Mouse (Mus musculus): ENCODE results near the gene Optc. TPM values are rescaled to one million over a fixed set of nuclear protein-coding genes. Genes with fewer than 3 reads are reported as not detected.

The Optc gene
- polyA plus RNA-seq, 1 experiment from 2014 or later, result 0.39 TPM

DNA sequence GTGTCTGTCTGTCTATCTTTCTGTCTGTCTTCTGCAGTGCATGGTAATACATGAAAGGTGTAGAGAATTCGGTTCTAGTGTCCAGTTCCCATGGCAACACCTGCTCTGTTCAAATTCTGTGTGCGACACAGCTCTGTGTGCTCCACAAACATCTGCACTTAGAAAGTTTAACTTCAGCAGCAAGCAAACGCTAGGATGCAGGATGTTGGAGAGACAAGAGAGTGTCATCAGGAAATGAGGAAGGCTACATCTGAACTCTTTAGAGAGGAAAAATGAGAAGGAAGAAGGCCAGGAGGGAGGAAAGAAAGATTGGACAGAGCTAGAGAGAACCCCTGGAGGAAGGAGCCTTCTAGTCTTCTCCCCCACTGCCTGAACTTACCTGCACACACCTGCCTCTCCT is 13.1 kb upstream of the Optc start:
- Histone ChIP-seq H3K27ac (no peak overlapping the region), H3K9me3 (replicated peaks; ENCODE audit: low read length) (no peaks in the 10 kb centered on the region), H3K27me3 (ENCODE audit: insufficient read depth, low read length) (no peaks in the 10 kb centered on the region), H3K36me3 (ENCODE audit: insufficient read depth, low read length) (no peaks in the 10 kb centered on the region), H3K4me1 (replicated peaks; ENCODE audit: insufficient read depth, low read length) (peaks cover 13% of the 10 kb centered on the region; the same call in 1 of the 2 replicates), H3K4me2 (ENCODE audit: low read length) (no peak overlapping the region), H3K9ac (ENCODE audit: low read depth, low read length) (no peak overlapping the region), H3K4me3 (replicated peaks; ENCODE audit: low read depth, low read length) (no peak overlapping the region)
- TF ChIP-seq CTCF (IDR thresholded peaks at IDR 0.05; ENCODE audit: low read depth), result no peak
- DNase-seq (ENCODE audit: low spot score) (no peak), ATAC-seq (replicated peaks; ENCODE audit: low FRiP score, low read depth) (no peak)
- WGBS, result 42% methylated on average over 3 of the region's 3 CpGs

DNA sequence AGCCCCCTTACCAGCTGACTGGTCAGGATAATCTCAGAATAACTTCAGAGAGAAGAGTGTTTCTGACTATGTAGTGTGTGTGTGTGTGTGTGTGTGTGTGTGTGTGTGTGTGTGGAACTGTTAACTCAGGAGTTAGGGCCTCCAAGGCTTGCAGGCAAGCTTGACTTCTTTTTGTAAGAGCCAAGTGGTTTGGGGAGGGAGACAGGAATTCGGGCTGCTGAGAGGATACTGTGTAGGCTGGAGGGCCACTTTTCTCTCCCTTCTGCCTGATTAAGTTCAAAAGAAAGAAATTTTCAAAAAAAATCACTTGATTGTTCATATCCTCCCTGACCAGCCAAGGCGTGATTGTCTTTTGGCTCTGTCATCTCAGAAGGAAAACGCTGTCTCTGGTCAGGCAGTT is 12.6 kb upstream of the Optc start:
- TF ChIP-seq CTCF (IDR thresholded peaks at IDR 0.05; ENCODE audit: low read depth), result no peak
- 61% methylated on average over 3 of the region's 3 CpGs for whole genome bisulfite sequencing
- DNase-seq (ENCODE audit: low spot score) (no peak), ATAC-seq (replicated peaks; ENCODE audit: low FRiP score, low read depth) (no peak)
- Histone ChIP-seq H3K36me3 (ENCODE audit: insufficient read depth, low read length) (no peaks in the 10 kb centered on the region), H3K4me2 (ENCODE audit: low read length) (no peak overlapping the region), H3K27ac (no peak overlapping the region), H3K27me3 (ENCODE audit: insufficient read depth, low read length) (no peaks in the 10 kb centered on the region), H3K4me1 (replicated peaks; ENCODE audit: insufficient read depth, low read length) (peaks cover 13% of the 10 kb centered on the region; the same call in 1 of the 2 replicates), H3K9ac (ENCODE audit: low read depth, low read length) (no peak overlapping the region), H3K9me3 (replicated peaks; ENCODE audit: low read length) (no peaks in the 10 kb centered on the region), H3K4me3 (replicated peaks; ENCODE audit: low read depth, low read length) (no peak overlapping the region)

DNA sequence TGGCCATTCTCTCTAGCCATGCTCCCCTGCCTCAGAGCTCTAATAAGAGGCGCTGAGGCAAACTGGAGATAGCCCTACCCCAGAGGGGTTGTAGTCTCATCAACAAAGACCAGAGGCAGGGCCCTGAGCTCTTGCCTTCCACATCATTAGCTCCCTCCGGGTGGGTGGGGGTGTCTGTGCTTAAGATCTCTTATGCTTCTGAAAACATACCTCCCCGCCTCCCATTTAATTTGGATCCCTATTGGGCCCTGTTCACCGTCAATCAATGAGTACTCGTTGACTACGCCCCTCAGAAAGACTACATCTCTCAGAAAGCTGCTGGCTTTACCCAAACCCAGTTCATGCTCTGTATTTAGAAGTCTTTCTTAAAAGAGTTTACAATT is 10.3 kb upstream of the Optc start:
- DNase-seq (ENCODE audit: low spot score), result no peak
- H3K4me3 ChIP-seq (replicated peaks; ENCODE audit: low read depth, low read length), result no peak overlapping the region
- peak overlapping the region; percentile 13; the same call in 1 of the 2 replicates for H3K4me2 ChIP-seq (ENCODE audit: low read length)
- H3K9me3 ChIP-seq (replicated peaks; ENCODE audit: low read length), result no peaks in the 10 kb centered on the region
- 69% methylated on average over 6 of the region's 6 CpGs for whole genome bisulfite sequencing
- H3K27me3 ChIP-seq (ENCODE audit: insufficient read depth, low read length), result no peaks in the 10 kb centered on the region
- no peak overlapping the region for H3K27ac ChIP-seq
- no peak for TF ChIP-seq CTCF (IDR thresholded peaks at IDR 0.05; ENCODE audit: low read depth)
- H3K36me3 ChIP-seq (ENCODE audit: insufficient read depth, low read length), result no peaks in the 10 kb centered on the region
- ATAC-seq (replicated peaks; ENCODE audit: low FRiP score, low read depth), result no peak
- peaks cover 13% of the 10 kb centered on the region; the same call in 1 of the 2 replicates for H3K4me1 ChIP-seq (replicated peaks; ENCODE audit: insufficient read depth, low read length)
- no peak overlapping the region for H3K9ac ChIP-seq (ENCODE audit: low read depth, low read length)

DNA sequence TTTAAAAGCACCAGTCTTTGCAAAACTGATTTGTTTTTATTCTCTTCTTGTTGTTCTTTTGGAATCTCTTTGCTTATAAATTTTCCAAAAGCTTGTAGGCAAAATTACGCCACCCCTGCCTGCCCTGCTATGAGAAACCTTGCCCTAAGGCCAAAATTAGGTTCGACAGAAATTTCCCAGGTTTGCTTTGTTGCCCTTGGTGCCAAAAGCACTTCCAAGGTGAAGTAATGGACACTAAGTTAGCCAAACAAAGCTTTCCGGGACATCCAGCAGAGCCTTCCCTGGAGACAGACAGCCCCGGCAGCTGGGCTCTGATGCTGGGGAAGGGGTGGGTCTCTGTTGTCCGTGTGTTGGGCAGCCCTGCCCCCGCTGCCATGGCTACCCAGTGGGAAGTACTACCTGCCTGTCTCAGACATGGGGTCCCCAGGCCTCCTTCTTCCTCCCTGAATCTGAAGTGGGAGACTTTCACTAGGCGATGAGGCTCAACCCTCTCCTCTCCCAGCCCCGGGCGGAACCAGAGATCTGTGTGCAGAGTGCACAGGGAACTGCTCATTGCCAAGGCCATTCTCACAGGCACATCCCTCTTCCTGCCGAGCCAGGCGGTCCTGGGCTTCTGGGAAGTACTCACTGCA is 9.8 kb upstream of the Optc start:
- Histone ChIP-seq H3K9ac (ENCODE audit: low read depth, low read length) (no peak overlapping the region), H3K36me3 (ENCODE audit: insufficient read depth, low read length) (no peaks in the 10 kb centered on the region), H3K4me1 (replicated peaks; ENCODE audit: insufficient read depth, low read length) (peaks cover 13% of the 10 kb centered on the region; the same call in 1 of the 2 replicates), H3K9me3 (replicated peaks; ENCODE audit: low read length) (no peaks in the 10 kb centered on the region), H3K27me3 (ENCODE audit: insufficient read depth, low read length) (no peaks in the 10 kb centered on the region), H3K27ac (no peak overlapping the region), H3K4me2 (ENCODE audit: low read length) (peak overlapping the region; percentile 13; the same call in 1 of the 2 replicates), H3K4me3 (replicated peaks; ENCODE audit: low read depth, low read length) (no peak overlapping the region)
- no peak for TF ChIP-seq CTCF (IDR thresholded peaks at IDR 0.05; ENCODE audit: low read depth)
- WGBS, result 32% methylated on average over 11 of the region's 11 CpGs
- DNase-seq (ENCODE audit: low spot score) (no peak), ATAC-seq (replicated peaks; ENCODE audit: low FRiP score, low read depth) (no peak)

DNA sequence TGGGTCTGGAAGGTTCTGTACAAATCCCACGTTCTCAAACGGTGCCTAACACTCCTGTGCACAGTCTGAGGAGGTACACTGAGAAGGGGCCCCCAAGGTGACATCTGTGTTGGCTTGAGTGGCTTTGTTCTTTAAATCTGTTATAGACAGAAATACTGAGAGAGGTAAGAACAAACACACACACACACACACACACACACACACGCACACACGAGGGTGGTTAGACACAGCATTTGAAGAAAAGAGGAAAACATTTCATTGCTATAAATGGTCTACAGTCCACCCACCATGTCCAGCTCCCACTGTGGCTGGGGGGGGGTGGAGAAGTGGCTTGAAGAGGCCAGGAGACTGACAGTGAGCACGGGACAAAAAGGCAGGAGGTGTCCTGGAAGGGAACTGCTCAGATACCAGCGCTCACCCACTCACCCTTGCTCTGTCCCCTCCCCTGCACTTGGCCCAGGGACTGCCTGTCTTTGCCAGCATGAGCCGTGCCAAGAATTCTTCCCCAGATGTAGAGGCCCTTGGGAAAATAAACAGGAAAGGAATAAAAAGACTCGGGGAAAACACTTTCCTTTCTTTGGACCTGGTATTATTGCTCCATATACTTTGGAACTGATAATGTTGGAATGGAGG is 8.0 kb upstream of the Optc start:
- Histone ChIP-seq H3K36me3 (ENCODE audit: insufficient read depth, low read length) (no peaks in the 10 kb centered on the region), H3K9me3 (replicated peaks; ENCODE audit: low read length) (no peaks in the 10 kb centered on the region), H3K27me3 (ENCODE audit: insufficient read depth, low read length) (no peaks in the 10 kb centered on the region), H3K27ac (no peak overlapping the region), H3K4me1 (replicated peaks; ENCODE audit: insufficient read depth, low read length) (peaks cover 7% of the 10 kb centered on the region; the same call in 1 of the 2 replicates), H3K4me3 (replicated peaks; ENCODE audit: low read depth, low read length) (no peak overlapping the region), H3K4me2 (ENCODE audit: low read length) (no peak overlapping the region), H3K9ac (ENCODE audit: low read depth, low read length) (no peak overlapping the region)
- ATAC-seq (replicated peaks; ENCODE audit: low FRiP score, low read depth) (no peak), DNase-seq (ENCODE audit: low spot score) (peak; percentile 58)
- no peak for TF ChIP-seq CTCF (IDR thresholded peaks at IDR 0.05; ENCODE audit: low read depth)
- 39% methylated on average over 8 of the region's 8 CpGs for WGBS

DNA sequence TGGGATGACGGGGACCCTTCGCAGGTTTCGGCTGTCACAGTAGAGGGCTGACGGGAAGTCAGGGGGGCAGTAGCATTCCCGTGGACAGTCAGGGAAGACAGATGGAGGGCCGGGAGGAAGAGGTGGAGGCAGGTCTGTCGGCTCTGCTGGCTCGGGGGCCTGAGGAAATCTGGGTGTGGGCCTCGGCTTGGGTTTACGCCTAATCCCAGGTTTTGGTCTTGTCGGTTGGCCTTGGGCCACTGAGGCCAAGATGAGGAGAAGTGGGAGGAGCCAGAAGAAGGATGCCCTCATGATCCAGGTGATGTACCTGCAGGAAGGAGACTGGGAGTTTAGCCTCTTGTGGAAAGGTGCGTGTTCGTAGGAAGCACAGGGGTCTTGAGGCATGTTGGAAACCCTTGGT is 7.3 kb upstream of the Optc start:
- no peak for ATAC-seq (replicated peaks; ENCODE audit: low FRiP score, low read depth)
- Histone ChIP-seq H3K36me3 (ENCODE audit: insufficient read depth, low read length) (no peaks in the 10 kb centered on the region), H3K4me2 (ENCODE audit: low read length) (no peak overlapping the region), H3K9ac (ENCODE audit: low read depth, low read length) (no peak overlapping the region), H3K27me3 (ENCODE audit: insufficient read depth, low read length) (no peaks in the 10 kb centered on the region), H3K4me1 (replicated peaks; ENCODE audit: insufficient read depth, low read length) (peaks cover 7% of the 10 kb centered on the region; the same call in 1 of the 2 replicates), H3K27ac (no peak overlapping the region), H3K9me3 (replicated peaks; ENCODE audit: low read length) (no peaks in the 10 kb centered on the region), H3K4me3 (replicated peaks; ENCODE audit: low read depth, low read length) (no peak overlapping the region)
- WGBS, result 84% methylated on average over 13 of the region's 13 CpGs
- no peak for DNase-seq (ENCODE audit: low spot score)
- TF ChIP-seq CTCF (IDR thresholded peaks at IDR 0.05; ENCODE audit: low read depth), result no peak

All from kidney, postnatal 0 days (tissue).